Mouse (Mus musculus) cerebellum, adult 2 months (tissue): Measurements from ENCODE around the gene Brap. TPM values are rescaled to one million over a fixed set of nuclear protein-coding genes. Genes with fewer than 3 reads are reported as not detected.

Experiments
- DNase-seq, 2 experiments: peaks; one replicate each; pipeline ENCODE4 v3.0.0; 2021
- H3K27ac ChIP-seq: fragments of 200-500 bp; 2 replicates; pipeline ENCODE4 v1.5.1; 2012; ENCODE audit warnings: low read length, control low read depth, inconsistent platforms; ENCODE audit not compliant: insufficient read depth
- H3K27me3 ChIP-seq: fragments of 200-500 bp; 2 replicates; pipeline ENCODE4 v1.6.1; 2012; ENCODE audit warnings: inconsistent platforms, mild to moderate bottlenecking, low read length, moderate library complexity; ENCODE audit not compliant: control insufficient read depth, insufficient read depth
- H3K4me1 ChIP-seq: fragments of 200-500 bp; 2 replicates; pipeline ENCODE4 v1.6.1; 2011; ENCODE audit warnings: low read length; ENCODE audit not compliant: control insufficient read depth, insufficient read depth
- H3K4me3 ChIP-seq: fragments of 200-500 bp; replicated peaks from 2 replicates; pipeline ENCODE3; 2011; ENCODE audit warnings: mild to moderate bottlenecking, low read depth, low read length, control low read depth; ENCODE audit not compliant: insufficient read depth
- CTCF ChIP-seq: fragments of 200-500 bp; IDR thresholded peaks from 2 replicates; pipeline ENCODE4 v1.5.1; 2011; ENCODE audit warnings: low read depth, mild to moderate bottlenecking, control low read depth, low read length, moderate library complexity, borderline replicate concordance; ENCODE audit not compliant: insufficient read depth
- POLR2A ChIP-seq: fragments of 200-500 bp; IDR thresholded peaks from 2 replicates; pipeline ENCODE4 v1.6.1; 2011; ENCODE audit warnings: low read length, control low read depth, borderline replicate concordance; ENCODE audit not compliant: insufficient read depth
- WGBS: fragments of 180-500 bp; shearing (Covaris S2); methylation state at CpG from one replicate; pipeline ENCODE4 v1.1.7; 2018; 5-methylcytosine and 5-hydroxymethylcytosine counted together
- polyA plus RNA-seq: library from polyadenylated mRNA; depleted of rRNA; stranded (reverse); fragments of >200 nt; gene quantifications from 2 replicates; pipeline ENCODE4 v1.2.3, GENCODE M21; 2012; rRNA removed

Gene Brap
- polyA plus RNA-seq, 1 experiment = 54.4 TPM

GRCm38 (mm10) chr5:121714331-121714730 lies 54.0 kb downstream of the Brap start:
- TF ChIP-seq CTCF (no peak), POLR2A (no peak)
- H3K4me3 ChIP-seq = no peak overlapping the region
- DNase-seq = no peak
- H3K4me1 ChIP-seq = peaks cover 6% of the 10 kb centered on the region
- H3K27ac ChIP-seq = no peak overlapping the region
- H3K27me3 ChIP-seq = no peaks in the 10 kb centered on the region
- WGBS = 95% methylated on average over 1 of the region's 1 CpGs

DNA sequence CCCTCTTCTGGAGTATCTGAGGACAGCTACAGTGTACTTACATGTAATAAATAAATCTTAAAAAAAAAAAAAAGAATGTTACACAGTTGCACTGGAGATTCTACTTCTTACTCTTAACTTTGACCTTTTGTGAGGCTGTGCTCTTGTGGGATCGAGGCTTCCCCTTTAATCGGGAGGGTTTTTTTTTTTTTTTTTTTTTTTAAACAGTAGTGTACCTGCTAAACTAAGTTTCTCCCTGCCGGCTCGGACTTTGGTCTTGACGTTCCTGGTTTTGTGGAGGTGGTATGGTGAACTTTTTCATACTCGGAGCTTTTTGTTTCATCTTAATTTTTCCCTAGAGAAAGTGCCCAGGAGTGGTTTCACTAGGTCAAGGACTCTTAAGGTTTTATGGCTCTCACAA lies 54.6 kb downstream of the Brap start:
- WGBS = 81% methylated on average over 6 of the region's 6 CpGs
- Histone ChIP-seq H3K27ac (no peak overlapping the region), H3K4me1 (peaks cover 11% of the 10 kb centered on the region), H3K27me3 (no peaks in the 10 kb centered on the region), H3K4me3 (no peak overlapping the region)
- TF ChIP-seq POLR2A = no peak
- TF ChIP-seq CTCF = no peak
- no peak for DNase-seq

- TF ChIP-seq CTCF = no peak
- Histone ChIP-seq H3K4me3 (no peak overlapping the region), H3K4me1 (peaks cover 10% of the 10 kb centered on the region), H3K27me3 (no peaks in the 10 kb centered on the region), H3K27ac (no peak overlapping the region)
- DNase-seq = no peak
- 83% methylated on average over 5 of the region's 5 CpGs for WGBS
Measured at GRCm38 (mm10) chr5:121718462-121718861, 58.1 kb downstream of the Brap start.

- DNase-seq = no peak
- Histone ChIP-seq H3K27ac (0 out of 2 replicates have a peak overlapping the region, but pooled peaks have one; percentile 21), H3K4me3 (no peak overlapping the region), H3K27me3 (no peaks in the 10 kb centered on the region), H3K4me1 (peaks cover 4% of the 10 kb centered on the region; the same call in 1 of the 2 replicates)
- TF ChIP-seq POLR2A (no peak), CTCF (0 out of 2 replicates have a peak, but pooled peaks have one; percentile 16)
- 81% methylated on average over 5 of the region's 5 CpGs for WGBS
Measured at GRCm38 (mm10) chr5:121720888-121721585, 60.7 kb downstream of the Brap start.

- 80% methylated on average over 3 of the region's 3 CpGs for WGBS
- H3K27me3 ChIP-seq = no peaks in the 10 kb centered on the region
- H3K4me3 ChIP-seq = no peak overlapping the region
- DNase-seq = no peak
- TF ChIP-seq CTCF (no peak), POLR2A (no peak)
- no peak overlapping the region for H3K27ac ChIP-seq
- H3K4me1 ChIP-seq = peaks cover 4% of the 10 kb centered on the region; the same call in 1 of the 2 replicates
Measured at GRCm38 (mm10) chr5:121721841-121722240, 61.5 kb downstream of the Brap start.

GRCm38 (mm10) chr5:121724678-121725077 lies 64.3 kb downstream of the Brap start:
- Histone ChIP-seq H3K27ac (no peak overlapping the region), H3K27me3 (no peaks in the 10 kb centered on the region), H3K4me3 (no peak overlapping the region), H3K4me1 (peaks cover 2% of the 10 kb centered on the region; the same call in 1 of the 2 replicates)
- DNase-seq = no peak
- TF ChIP-seq POLR2A (no peak), CTCF (no peak)
- WGBS = 78% methylated on average over 1 of the region's 1 CpGs

DNA sequence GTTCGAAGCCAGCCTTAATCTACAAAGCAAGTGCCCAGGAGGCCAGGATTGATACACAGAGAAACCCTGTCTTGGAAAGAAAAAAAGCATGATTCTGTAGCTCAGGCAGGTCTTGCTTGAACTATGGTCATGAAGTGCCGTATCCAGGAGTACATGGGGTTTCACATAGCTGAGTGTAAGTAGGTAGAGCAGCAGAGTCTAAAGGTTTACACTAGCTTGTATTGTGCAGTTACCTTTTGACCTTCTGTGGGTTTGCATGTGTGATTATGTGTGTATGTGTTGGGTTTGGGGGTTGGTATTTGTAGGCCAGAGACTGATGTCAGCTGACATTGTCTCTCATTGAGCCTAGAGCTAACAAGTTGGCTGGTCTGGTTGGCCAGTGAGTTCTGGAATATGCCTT lies 69.7 kb downstream of the Brap start:
- H3K27ac ChIP-seq = no peak overlapping the region
- no peak for DNase-seq
- H3K27me3 ChIP-seq = no peaks in the 10 kb centered on the region
- WGBS = 93% methylated on average over 2 of the region's 2 CpGs
- no peak for TF ChIP-seq CTCF
- TF ChIP-seq POLR2A = no peak
- H3K4me1 ChIP-seq = peaks cover 5% of the 10 kb centered on the region; the same call in 1 of the 2 replicates
- no peak overlapping the region for H3K4me3 ChIP-seq

DNA sequence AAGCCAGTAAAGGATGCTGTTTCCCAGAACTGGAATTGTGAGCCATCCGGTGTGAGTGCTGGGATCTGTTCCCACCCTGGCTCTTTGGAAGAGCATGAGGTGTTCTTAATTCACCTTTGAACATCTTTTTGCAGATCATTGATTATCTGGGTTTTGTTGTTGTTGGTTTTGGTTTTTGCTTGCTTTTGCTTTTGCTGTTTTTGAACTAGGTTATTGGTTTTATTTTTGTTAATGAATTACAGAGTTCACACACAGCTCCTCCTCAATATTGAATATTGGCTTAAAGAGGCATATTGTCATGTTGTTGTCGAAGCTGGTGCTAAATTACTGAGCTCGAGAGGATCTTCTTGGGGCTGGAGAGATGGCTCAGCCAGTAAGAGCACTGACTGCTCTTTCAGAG lies 76.3 kb downstream of the Brap start:
- no peak overlapping the region for H3K27ac ChIP-seq
- peaks cover 7% of the 10 kb centered on the region for H3K4me1 ChIP-seq
- H3K27me3 ChIP-seq = no peaks in the 10 kb centered on the region
- 69% methylated on average over 3 of the region's 3 CpGs for WGBS
- no peak overlapping the region for H3K4me3 ChIP-seq
- DNase-seq = no peak
- no peak for TF ChIP-seq POLR2A
- no peak for TF ChIP-seq CTCF

Other genes with a start within 250 kb of the Brap start
- 2.8 and 3.7 TPM in 2 replicates for gene Tmem116, start 208.7 kb upstream of the Brap start, polyA plus RNA-seq
- gene Erp29, start 208.1 kb upstream of the Brap start, polyA plus RNA-seq = 145 TPM in 2 replicates
- not detected in 2 replicates for gene Adam1b, start 157.1 kb upstream of the Brap start, polyA plus RNA-seq
- 30.6 and 31.5 TPM in 2 replicates for gene Adam1a, start 115.1 kb upstream of the Brap start, polyA plus RNA-seq
- gene Gm42878, start 115.1 kb upstream of the Brap start, polyA plus RNA-seq = 0.21 TPM in 2 replicates
- gene Mapkapk5, start 114.7 kb upstream of the Brap start, polyA plus RNA-seq = 88.2 and 94.9 TPM in 2 replicates
- gene Aldh2, start 66.7 kb upstream of the Brap start, polyA plus RNA-seq = 174 and 192 TPM in 2 replicates
- gene Acad12, start 41.6 kb upstream of the Brap start, polyA plus RNA-seq = 3.8 and 5.3 TPM in 2 replicates
- gene Acad10, start within 50 bp of the Brap start, polyA plus RNA-seq = 3.6 and 4.0 TPM in 2 replicates
- 149 and 165 TPM in 2 replicates for gene Atxn2, start 50.8 kb downstream of the Brap start, polyA plus RNA-seq
- 30.8 and 31.7 TPM in 2 replicates for gene Sh2b3, start 177.1 kb downstream of the Brap start, polyA plus RNA-seq
- gene Pheta1, start 188.4 kb downstream of the Brap start, polyA plus RNA-seq = 17.6 and 19.0 TPM in 2 replicates